Mouse (Mus musculus) thymus, postnatal 4 days (tissue): ENCODE results near the gene Galt.
"Not testable (repeated sequence)": the region's sequence is repeated elsewhere in the genome, so short reads cannot be mapped to it uniquely, and the experiment has no call there.

Experiments
- DNase-seq: peaks from one replicate; pipeline ENCODE4 v3.0.0; 2021

The Galt gene

DNA sequence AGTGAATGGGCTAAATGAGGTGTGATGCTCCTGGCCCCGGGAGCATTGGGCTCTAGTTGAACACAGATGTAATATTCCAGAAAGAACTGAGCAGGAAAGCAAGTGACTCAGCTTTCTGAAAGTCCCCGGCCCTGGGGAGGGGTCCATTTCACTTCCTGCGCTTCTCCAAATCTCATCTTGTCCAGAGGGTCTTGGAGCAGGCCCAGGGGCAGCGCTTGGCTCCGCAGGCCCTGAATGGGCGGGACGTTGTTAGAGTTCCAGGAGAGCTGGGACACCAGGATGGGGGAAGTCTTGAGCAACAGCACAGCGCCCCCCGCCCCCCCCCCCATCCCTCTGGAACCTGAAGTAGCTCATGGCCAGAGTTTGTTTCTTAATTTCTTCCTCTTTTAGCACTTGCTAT is 26.2 kb downstream of the Galt start:
- DNase-seq: not testable (repeated sequence)

DNA sequence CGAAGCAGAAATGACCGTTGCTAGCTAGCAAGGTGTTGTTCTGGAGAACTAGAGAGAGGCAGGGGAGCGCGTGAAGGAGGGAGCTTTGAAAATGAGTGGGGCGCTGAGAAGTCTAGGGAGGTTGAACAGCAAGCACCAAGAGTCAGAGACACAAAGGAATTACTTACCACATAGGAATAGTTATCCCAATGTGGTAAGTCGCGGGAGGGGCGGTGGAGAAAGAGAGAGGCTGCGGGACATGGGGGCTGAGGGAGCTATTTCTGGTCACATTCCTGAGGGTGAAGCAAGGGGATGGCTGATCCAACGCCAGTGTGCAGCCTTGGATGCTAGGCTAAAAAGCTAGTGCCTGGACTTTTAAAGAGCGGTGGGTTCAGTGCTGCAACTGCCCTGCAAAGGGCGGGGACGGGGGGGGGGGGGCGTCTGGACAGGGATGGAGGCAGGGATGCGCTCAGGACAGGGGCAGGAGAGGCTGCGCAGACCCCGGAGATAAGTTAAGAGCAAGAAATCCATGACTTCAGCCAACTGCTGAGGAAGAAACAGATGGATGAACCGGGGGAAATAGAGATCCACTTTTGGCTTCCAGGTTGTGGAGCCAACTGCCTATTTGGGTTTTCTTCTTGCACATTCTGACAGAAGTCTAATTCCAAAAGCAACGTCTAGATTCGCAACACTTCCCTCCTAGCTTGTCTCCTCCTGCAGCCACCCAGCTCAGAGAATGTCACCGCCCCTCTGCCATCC is 26.9 kb downstream of the Galt start:
- DNase-seq: not testable (repeated sequence)

DNA sequence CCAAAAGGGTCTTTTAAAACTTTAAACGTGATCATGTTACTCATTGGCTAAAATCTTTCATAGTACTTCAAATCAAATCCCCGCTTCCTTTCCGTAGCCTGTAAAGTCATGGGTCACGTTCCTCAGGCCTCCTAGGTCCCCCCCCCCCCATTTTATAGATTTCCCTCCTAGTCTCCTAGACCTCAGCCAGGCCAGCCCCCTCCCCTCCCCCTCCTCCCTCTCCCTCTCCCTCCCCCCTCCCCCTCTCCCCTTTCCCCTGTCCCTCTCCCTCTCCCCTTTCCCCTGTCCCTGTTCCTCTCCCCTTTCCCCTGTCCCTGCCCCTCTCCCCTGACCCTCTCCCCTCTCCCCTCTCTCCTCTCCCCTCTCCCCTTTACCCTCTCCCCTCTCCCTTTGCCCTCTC is 27.7 kb downstream of the Galt start:
- DNase-seq: not testable (repeated sequence)

DNA sequence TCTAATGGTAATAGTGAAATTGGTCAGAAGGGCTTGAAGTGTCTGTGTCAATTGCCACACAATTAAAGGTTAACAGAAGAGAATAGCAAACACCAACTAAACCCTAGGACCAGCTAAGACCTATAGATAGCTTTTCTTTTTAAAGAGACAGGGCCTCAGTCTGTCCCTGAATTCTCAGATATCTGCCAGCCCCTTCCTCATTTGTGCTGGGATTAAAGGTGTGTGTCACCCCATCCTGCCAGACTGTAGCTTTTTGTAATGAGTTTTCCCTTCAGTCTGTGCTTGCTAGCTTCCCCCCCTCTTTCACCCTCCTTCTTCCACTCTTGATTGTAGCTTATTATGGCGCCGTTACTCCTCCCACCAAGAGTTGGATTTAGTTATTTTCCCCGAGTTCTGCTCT is 28.2 kb downstream of the Galt start:
- DNase-seq: not testable (repeated sequence)
